Mouse (Mus musculus) MEL (cell line): Measurements from ENCODE around the gene Chst3.

Experiments used
- CTCF ChIP-seq, 3 experiments: IDR thresholded peaks in 2 of 3; conservative IDR thresholded peaks in 1 of 3; 2 replicates each; pipeline ENCODE4 v1.5.1; 2011 to 2012; ENCODE audit warnings: low read length in 3 of 3, low read depth in 2 of 3, mild to moderate bottlenecking in 2 of 3, improper control_type of control experiment in 1 of 3, inconsistent platforms in 1 of 3, mixed read lengths in 1 of 3, moderate library complexity in 1 of 3; ENCODE audit not compliant: control insufficient read depth in 1 of 3, insufficient read depth in 1 of 3, poor library complexity in 1 of 3, severe bottlenecking in 1 of 3
- EP300 ChIP-seq, 2 experiments: IDR thresholded peaks; 2 replicates each; pipeline ENCODE4 v1.6.1; 2011; ENCODE audit warnings: improper control_type of control experiment in 2 of 2, low read length in 2 of 2, low read depth in 1 of 2, mild to moderate bottlenecking in 1 of 2
- ETS1 ChIP-seq: IDR thresholded peaks from 2 replicates; pipeline ENCODE4 v1.6.1; 2012; ENCODE audit warnings: low read depth, mild to moderate bottlenecking, inconsistent platforms, low read length, improper control_type of control experiment, moderate library complexity
- GATA1 ChIP-seq: IDR thresholded peaks from 2 replicates; pipeline ENCODE4 v1.6.1; 2011; ENCODE audit warnings: low read depth, low read length, improper control_type of control experiment
- HCFC1 ChIP-seq: IDR thresholded peaks from 2 replicates; pipeline ENCODE4 v1.6.1; 2012; ENCODE audit warnings: low read depth, mild to moderate bottlenecking, inconsistent platforms, low read length, improper control_type of control experiment, moderate library complexity
- MAFK ChIP-seq: IDR thresholded peaks from 2 replicates; pipeline ENCODE4 v1.6.1; 2011; ENCODE audit warnings: low read depth, mild to moderate bottlenecking, low read length, improper control_type of control experiment, borderline replicate concordance
- MEF2A ChIP-seq: IDR thresholded peaks from 2 replicates; pipeline ENCODE4 v1.6.1; 2014; ENCODE audit warnings: low read depth, mild to moderate bottlenecking, inconsistent platforms, low read length, improper control_type of control experiment; ENCODE audit not compliant: poor library complexity, insufficient replicate concordance, severe bottlenecking; ENCODE audit errors: extremely low read depth
- MYC ChIP-seq: IDR thresholded peaks from 2 replicates; pipeline ENCODE4 v1.6.1; 2011; ENCODE audit warnings: low read depth, mild to moderate bottlenecking, low read length, improper control_type of control experiment, moderate library complexity
- POLR2A ChIP-seq, 2 experiments: IDR thresholded peaks; 2 replicates each; pipeline ENCODE4 v1.6.1; 2011 to 2012; ENCODE audit warnings: low read length in 2 of 2, mild to moderate bottlenecking in 2 of 2, control low read depth in 1 of 2, improper control_type of control experiment in 1 of 2, low read depth in 1 of 2, moderate library complexity in 1 of 2; ENCODE audit not compliant: control insufficient read depth in 1 of 2, insufficient read depth in 1 of 2, poor library complexity in 1 of 2
- TBP ChIP-seq: IDR thresholded peaks from 2 replicates; pipeline ENCODE4 v1.8.0; 2011; ENCODE audit warnings: low read depth, low read length, improper control_type of control experiment
- TCF12 ChIP-seq: IDR thresholded peaks from 2 replicates; pipeline ENCODE4 v1.6.1; 2014; ENCODE audit warnings: low read depth, mild to moderate bottlenecking, inconsistent platforms, low read length, improper control_type of control experiment, moderate library complexity
- ZC3H11A ChIP-seq: IDR thresholded peaks from 2 replicates; pipeline ENCODE4 v1.6.1; 2012; ENCODE audit warnings: low read depth, mild to moderate bottlenecking, inconsistent platforms, low read length, improper control_type of control experiment
- ZKSCAN1 ChIP-seq: IDR thresholded peaks from 2 replicates; pipeline ENCODE4 v1.6.1; 2012; ENCODE audit warnings: low read depth, mild to moderate bottlenecking, inconsistent platforms, low read length, improper control_type of control experiment, moderate library complexity
- ZNF384 ChIP-seq: IDR thresholded peaks from 2 replicates; pipeline ENCODE4 v1.6.1; 2012; ENCODE audit warnings: low read depth, mild to moderate bottlenecking, inconsistent platforms, low read length, improper control_type of control experiment

DNA sequence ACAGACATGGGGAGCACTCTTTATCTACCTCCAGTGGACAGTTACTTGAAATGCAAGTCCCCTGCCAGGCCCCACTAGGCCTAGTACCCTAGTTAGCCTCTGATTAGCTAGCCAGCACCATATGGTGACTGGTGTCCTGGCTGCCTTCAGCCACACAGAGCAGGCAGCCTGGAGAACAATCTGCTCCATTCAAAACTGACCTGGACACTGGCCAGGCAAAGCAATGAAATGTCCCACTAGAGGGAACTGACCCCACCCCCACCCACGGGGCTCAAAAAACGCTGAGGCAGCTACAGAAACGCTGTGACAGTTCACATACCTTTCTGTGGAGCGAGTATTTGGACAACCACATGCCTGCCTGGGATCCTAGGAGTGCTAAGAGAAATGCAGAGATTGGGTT lies 24.0 kb downstream of the Chst3 start:
- TF ChIP-seq POLR2A (IDR thresholded peaks at IDR 0.05; ENCODE audit: control insufficient read depth in 1 of 2, insufficient read depth in 1 of 2, low read depth in 1 of 2, low read length in 2 of 2, poor library complexity in 1 of 2): no peak
- TF ChIP-seq EP300 (IDR thresholded peaks at IDR 0.05; ENCODE audit: low read depth in 1 of 2, low read length in 2 of 2): no peak
- TF ChIP-seq ZNF384: no peak
- TF ChIP-seq GATA1: no peak
- TF ChIP-seq CTCF (IDR thresholded peaks at IDR 0.05 in 2 of 3, conservative IDR thresholded peaks at IDR 0.05 in 1 of 3; ENCODE audit: control insufficient read depth in 1 of 3, insufficient read depth in 1 of 3, low read depth in 2 of 3, low read length in 3 of 3, poor library complexity in 1 of 3, severe bottlenecking in 1 of 3): no peak
- TF ChIP-seq TCF12: no peak
- no peak for TF ChIP-seq ZKSCAN1
- TF ChIP-seq ETS1: no peak
- no peak for TF ChIP-seq MAFK
- TF ChIP-seq MYC: no peak
- TF ChIP-seq ZC3H11A: no peak
- no peak for TF ChIP-seq TBP
- no peak for TF ChIP-seq MEF2A
- no peak for TF ChIP-seq HCFC1
